Mouse (Mus musculus): ENCODE results near the gene Tfb2m.

Gene Tfb2m

GRCm38 (mm10) chr1:179546551-179546917, 467 bp upstream of the Tfb2m start:
- ChIA-PET POLR2A (interaction anchor here (0.6 to 6.8 kb wide), 31 partner anchors 8 to 1137 kb away, joined by 3 to 55 read pairs (median 4); partner anchors contain the start of genes Smyd3 (in 2 of the 4) and Gm10518 (in 1 of the 4)), CTCF (interaction anchor here in 3 of 4 experiments (0.6 to 1.8 kb wide), 9 partner anchors 28 to 189 kb away, joined by 3 to 7 read pairs (median 4); partner anchors contain the start of gene Smyd3 (in 2 of the 3))

GRCm38 (mm10) chr1:179541502-179541901, 4.6 kb downstream of the Tfb2m start:
- ChIA-PET POLR2A (interaction anchor here in 3 of 4 experiments (0.7 to 4.5 kb wide), 11 partner anchors 7 to 35 kb away, joined by 3 to 24 read pairs (median 6); partner anchors contain the start of gene Smyd3 (in 2 of the 3)), CTCF (interaction anchor here in 3 of 4 experiments (0.6 to 4.0 kb wide), 11 partner anchors 10 to 207 kb away, joined by 3 to 15 read pairs (median 5); partner anchors contain the start of gene Smyd3 (in 1 of the 3))

GRCm38 (mm10) chr1:179539887-179540286, 6.2 kb downstream of the Tfb2m start:
- ChIA-PET CTCF (no interaction called here), POLR2A (no interaction called here)

GRCm38 (mm10) chr1:179539054-179539453, 7.0 kb downstream of the Tfb2m start:
- ChIA-PET POLR2A (interaction anchor here in 1 of 4 experiments (0.6 to 1.3 kb wide), 2 partner anchors 8 to 12 kb away, joined by 3 read pairs; no protein-coding TSS in a partner anchor), CTCF (interaction anchor here in 1 of 4 experiments (1.2 kb wide), 1 partner anchor 21 kb away, joined by 3 read pairs; the partner anchor contains the start of gene Smyd3)

GRCm38 (mm10) chr1:179519901-179520300, 26.2 kb downstream of the Tfb2m start:
- ChIA-PET CTCF (no interaction called here), POLR2A (interaction anchor here in 2 of 4 experiments (0.7 to 3.8 kb wide), 2 partner anchors 16 to 1025 kb away, joined by 3 to 26 read pairs; no protein-coding TSS in a partner anchor)

- POLR2A ChIA-PET: interaction anchor here (0.5 to 3.8 kb wide), 44 partner anchors 9 to 1181 kb away, joined by 3 to 34 read pairs (median 5); partner anchors contain the start of genes Cnst (in 2 of the 4), Sccpdh (in 2 of the 4) and Tfb2m (in 2 of the 4)
- CTCF ChIA-PET: interaction anchor here in 3 of 4 experiments (0.5 to 2.9 kb wide), 26 partner anchors 9 to 822 kb away, joined by 3 to 17 read pairs (median 4); partner anchors contain the start of genes Cnst (in 2 of the 3) and Tfb2m (in 2 of the 3)
These were observed 28.2 kb downstream of the Tfb2m start, which contains the start of gene Smyd3 for GRCm38 (mm10) chr1:179517713-179518465. Gene Smyd3, minus strand, starts transcription at chr1:179518041.

GRCm38 (mm10) chr1:179516941-179517712, 28.9 kb downstream of the Tfb2m start:
- CTCF ChIA-PET: interaction anchor here in 3 of 4 experiments (0.5 to 2.9 kb wide), 22 partner anchors 9 to 713 kb away, joined by 3 to 17 read pairs (median 4); no protein-coding TSS in a partner anchor

GRCm38 (mm10) chr1:179511895-179512294, 34.2 kb downstream of the Tfb2m start:
- POLR2A ChIA-PET: interaction anchor here in 2 of 4 experiments (0.7 to 1.4 kb wide), 3 partner anchors 9 to 92 kb away, joined by 3 to 6 read pairs (median 3); no protein-coding TSS in a partner anchor
- CTCF ChIA-PET: interaction anchor here in 2 of 4 experiments (1.2 to 2.4 kb wide), 3 partner anchors 9 to 112 kb away, joined by 3 to 7 read pairs (median 7); no protein-coding TSS in a partner anchor

More at GRCm38 (mm10) chr1:179516941-179517712, 28.9 kb downstream of the Tfb2m start:
- POLR2A ChIA-PET: interaction anchor here (0.6 to 3.8 kb wide), 40 partner anchors 10 to 987 kb away, joined by 3 to 34 read pairs (median 5); partner anchors contain the start of genes Cnst (in 2 of the 4), Sccpdh (in 2 of the 4) and Tfb2m (in 2 of the 4)

- ChIA-PET CTCF (interaction anchor here in 3 of 4 experiments (0.9 to 2.4 kb wide), 8 partner anchors 8 to 114 kb away, joined by 3 to 7 read pairs (median 4); no protein-coding TSS in a partner anchor), POLR2A (interaction anchor here (0.5 to 1.4 kb wide), 14 partner anchors 8 to 330 kb away, joined by 3 to 6 read pairs (median 4); no protein-coding TSS in a partner anchor)
These were observed 35.3 kb downstream of the Tfb2m start for GRCm38 (mm10) chr1:179510546-179511340.

- POLR2A ChIA-PET: interaction anchor here in 3 of 4 experiments (0.8 to 5.7 kb wide), 15 partner anchors 10 to 117 kb away, joined by 3 to 34 read pairs (median 4); partner anchors contain the start of genes Cnst (in 2 of the 3), Smyd3 (in 2 of the 3) and Tfb2m (in 2 of the 3)
- CTCF ChIA-PET: interaction anchor here (0.6 to 3.3 kb wide), 26 partner anchors 11 to 403 kb away, joined by 3 to 13 read pairs (median 4); partner anchors contain the start of gene Smyd3 (in 2 of the 4)
These were observed 39.3 kb downstream of the Tfb2m start for GRCm38 (mm10) chr1:179506530-179507315.

GRCm38 (mm10) chr1:179502565-179502964, 43.5 kb downstream of the Tfb2m start:
- POLR2A ChIA-PET: interaction anchor here (0.5 to 2.9 kb wide), 15 partner anchors 8 to 625 kb away, joined by 3 to 15 read pairs (median 4); partner anchors contain the start of gene Smyd3 (in 1 of the 4)
- CTCF ChIA-PET: interaction anchor here (0.6 to 2.1 kb wide), 46 partner anchors 8 to 980 kb away, joined by 3 to 17 read pairs (median 4); partner anchors contain the start of genes Smyd3 (in 3 of the 4), Cnst (in 2 of the 4) and Tfb2m (in 2 of the 4)

- POLR2A ChIA-PET: interaction anchor here in 1 of 4 experiments (0.9 to 1.5 kb wide), 3 partner anchors 10 to 19 kb away, joined by 3 to 5 read pairs (median 4); partner anchors contain the start of gene Smyd3
- CTCF ChIA-PET: interaction anchor here in 3 of 4 experiments (0.5 to 1.2 kb wide), 6 partner anchors 10 to 204 kb away, joined by 3 to 5 read pairs (median 4); partner anchors contain the start of gene Smyd3 (in 1 of the 3)
These were observed 46.8 kb downstream of the Tfb2m start for GRCm38 (mm10) chr1:179499257-179499656.

GRCm38 (mm10) chr1:179492908-179493307, 53.2 kb downstream of the Tfb2m start:
- POLR2A ChIA-PET: interaction anchor here in 1 of 4 experiments (1.0 to 1.2 kb wide), 2 partner anchors 10 to 25 kb away, joined by 3 to 5 read pairs; partner anchors contain the start of gene Smyd3
- CTCF ChIA-PET: interaction anchor here in 2 of 4 experiments (0.8 to 2.0 kb wide), 3 partner anchors 9 to 132 kb away, joined by 3 to 8 read pairs (median 5); no protein-coding TSS in a partner anchor

- ChIA-PET POLR2A (interaction anchor here in 3 of 4 experiments (0.6 to 4.0 kb wide), 6 partner anchors 12 to 261 kb away, joined by 3 to 13 read pairs (median 4); partner anchors contain the start of gene Smyd3 (in 1 of the 3)), CTCF (interaction anchor here in 2 of 4 experiments (0.7 to 1.8 kb wide), 3 partner anchors 11 to 54 kb away, joined by 3 to 5 read pairs (median 3); partner anchors contain the start of gene Smyd3 (in 1 of the 2))
These were observed 57.5 kb downstream of the Tfb2m start for GRCm38 (mm10) chr1:179488520-179488919.

- POLR2A ChIA-PET: interaction anchor here in 2 of 4 experiments (0.6 to 4.0 kb wide), 6 partner anchors 11 to 260 kb away, joined by 3 to 13 read pairs (median 4); partner anchors contain the start of gene Smyd3 (in 1 of the 2)
These were observed 58.1 kb downstream of the Tfb2m start for GRCm38 (mm10) chr1:179487990-179488389.

More at GRCm38 (mm10) chr1:179487990-179488389, 58.1 kb downstream of the Tfb2m start:
- CTCF ChIA-PET: interaction anchor here in 2 of 4 experiments (0.7 kb wide), 2 partner anchors 29 to 54 kb away, joined by 3 read pairs; partner anchors contain the start of gene Smyd3 (in 1 of the 2)

All from embryonic stem cell, embryonic (primary cell).